In the genomic region with DNA sequence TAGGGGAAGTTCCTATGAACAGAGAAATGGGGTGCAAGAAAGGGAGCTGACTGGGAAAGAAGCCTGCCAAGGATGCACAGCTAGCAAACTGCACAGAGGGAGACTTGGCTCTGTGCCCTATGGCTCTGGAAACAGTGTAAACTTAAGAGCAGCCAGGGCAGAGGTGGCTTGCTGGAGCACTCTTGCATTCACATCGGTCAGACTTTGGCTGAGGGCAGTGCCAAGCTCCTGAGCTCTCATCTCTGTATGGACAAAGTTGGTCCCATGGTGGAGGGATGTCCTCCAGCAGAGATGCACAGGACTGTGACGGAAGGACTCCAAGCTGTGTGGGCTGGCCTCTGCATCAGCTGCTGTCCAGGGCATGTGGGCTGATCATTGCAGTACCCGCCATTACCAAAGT, we compare ENCODE assay signal across 8 mouse cellular contexts. TPM values are rescaled to one million over a fixed set of nuclear protein-coding genes. Genes with fewer than 3 reads are reported as not detected.
DNase-seq lines count a peak whose midpoint lies in the region; ATAC-seq and TF ChIP-seq lines count a peak whose summit lies in the region.

No protein-coding gene starts in this region.

- 74% methylated on average over 3 of the region's 3 CpGs for WGBS in limb, embryonic 14.5 days
- 94% methylated on average over 3 of the region's 3 CpGs for WGBS in limb, embryonic 10.5 days

- H3K36me3 ChIP-seq in limb, embryonic 14.5 days (ENCODE audit: control insufficient read depth, insufficient read depth, low read length), result no peaks in the 10 kb centered on the region
- no peaks in the 10 kb centered on the region for H3K36me3 ChIP-seq in limb, embryonic 10.5 days

- no peak overlapping the region for H3K27ac ChIP-seq in limb, embryonic 14.5 days (replicated peaks; ENCODE audit: low read depth, low read length)
- no peak overlapping the region for H3K27ac ChIP-seq in limb, embryonic 10.5 days

- H3K4me1 ChIP-seq in limb, embryonic 14.5 days (ENCODE audit: control insufficient read depth, insufficient read depth, low read length), result peaks cover 26% of the 10 kb centered on the region
- H3K4me1 ChIP-seq in limb, embryonic 10.5 days, result peaks cover 9% of the 10 kb centered on the region; the same call in 1 of the 2 replicates

- no peak overlapping the region for H3K9ac ChIP-seq in limb, embryonic 14.5 days (ENCODE audit: low read depth, low read length, severe bottlenecking)

- peak; percentile 61 for DNase-seq in limb, embryonic 14.5 days (ENCODE audit: low spot score)
- no peak for DNase-seq in limb, embryonic 10.5 days (ENCODE audit: low spot score)
- DNase-seq in brain, adult 2 months (ENCODE audit: low read depth, low spot score), result peak; percentile 43
- DNase-seq in kidney, adult 18-20 months, result peak; percentile 71
- DNase-seq in ovary, postnatal 10 days (ENCODE audit: low spot score), result peak; percentile 39
- no peak for DNase-seq in spleen, postnatal 10 days (ENCODE audit: low spot score in 2 of 2)
- no peak for DNase-seq in thymus, postnatal 0 days (ENCODE audit: low spot score)
- no peak for DNase-seq in gastrocnemius, postnatal 36 days

- H3K27me3 ChIP-seq in limb, embryonic 14.5 days (ENCODE audit: control insufficient read depth, insufficient read depth, low read length), result no peaks in the 10 kb centered on the region
- H3K27me3 ChIP-seq in limb, embryonic 10.5 days (ENCODE audit: low read depth, poor library complexity, severe bottlenecking), result no peaks in the 10 kb centered on the region

- H3K9me3 ChIP-seq in limb, embryonic 14.5 days (ENCODE audit: control insufficient read depth, low read length), result no peaks in the 10 kb centered on the region
- H3K9me3 ChIP-seq in limb, embryonic 10.5 days (replicated peaks), result no peaks in the 10 kb centered on the region

- ATAC-seq in limb, embryonic 14.5 days (ENCODE audit: low FRiP score, low read depth), result 0 out of 2 replicates have a peak, but pooled peaks have one; percentile 41

- H3K4me3 ChIP-seq in limb, embryonic 14.5 days (replicated peaks; ENCODE audit: low read length), result no peak overlapping the region
- H3K4me3 ChIP-seq in limb, embryonic 10.5 days, result no peak overlapping the region

- intact Hi-C loops in gastrocnemius, postnatal 36 days (cut with DNase I), result no loop called here

- TF ChIP-seq POLR2A in limb, embryonic 14.5 days (IDR thresholded peaks at IDR 0.05; ENCODE audit: borderline replicate concordance, extremely low read depth, insufficient read depth, insufficient read length), result no peak

- no peak overlapping the region for H3K4me2 ChIP-seq in limb, embryonic 14.5 days (replicated peaks; ENCODE audit: low read depth, low read length, severe bottlenecking)

RNA-seq across cellular contexts. Expression of gene Rin2, which starts 8.5 kb away (rescaled TPM):
- 36.9 and 38.1 TPM in 2 replicates for polyA plus RNA-seq in limb, embryonic 14.5 days (2012; rRNA removed)
- polyA plus RNA-seq in limb, embryonic 14.5 days (2014; fragmentation: Nextera tagmentation; extraction: Ambion mirVana), result 49.7 and 63.5 TPM in 2 replicates
- 6.3 and 11.8 TPM in 2 replicates for polyA plus RNA-seq in limb, embryonic 10.5 days (2016; fragmentation: Nextera tagmentation; extraction: Ambion mirVana)
- polyA plus RNA-seq in thymus, postnatal 0 days (2015; fragmentation: Nextera tagmentation; extraction: Ambion mirVana), result 6.7 and 7.4 TPM in 2 replicates
- total RNA-seq in gastrocnemius, postnatal 36 days (2021), result 10 to 100 TPM; 10.2 to 11.5 TPM

Comparison
In these comparisons a context has a peak if more than half of its experiments do, and no peak if none do; other contexts are left out.
1. DNase-seq: peak in limb, embryonic 14.5 days (single experiment), brain, adult 2 months (single experiment), kidney, adult 18-20 months (single experiment) and ovary, postnatal 10 days (single experiment); none in limb, embryonic 10.5 days (single experiment), spleen, postnatal 10 days (0 of 2), thymus, postnatal 0 days (single experiment) and gastrocnemius, postnatal 36 days (0 of 2).